Mouse (Mus musculus) embryonic facial prominence, embryonic 14.5 days (tissue): ENCODE measurements around the gene Fbln7. TPM values are rescaled to one million over a fixed set of nuclear protein-coding genes. Genes with fewer than 3 reads are reported as not detected.
A peak's percentile ranks its signal among the peaks of the same experiment; 100 is the strongest.

ENCODE experiments used
- ATAC-seq: fragments of 200-750 bp; cut with Nextera tagmentation; 2 replicates; pipeline ENCODE4 v1.8.0; 2017; ENCODE audit warnings: low read depth, moderate number of reproducible peaks, moderate TSS enrichment
- DNase-seq: peaks from one replicate; pipeline ENCODE4 v3.0.0-alpha.2; 2015; ENCODE audit warnings: low spot score
- H3K27ac ChIP-seq: fragments of 300-500 bp; sonication (generic); replicated peaks from 2 replicates; pipeline ENCODE4 v1.5.1; 2014; ENCODE audit warnings: low read depth, mild to moderate bottlenecking, low read length, moderate library complexity
- H3K27me3 ChIP-seq: fragments of 300-500 bp; sonication (generic); replicated peaks from 2 replicates; pipeline ENCODE4 v1.6.1; 2014; ENCODE audit warnings: low read length; ENCODE audit not compliant: control insufficient read depth, insufficient read depth
- H3K36me3 ChIP-seq: fragments of 300-500 bp; sonication (generic); 2 replicates; pipeline ENCODE4 v1.6.1; 2014; ENCODE audit warnings: low read length, mixed read lengths; ENCODE audit not compliant: control insufficient read depth, insufficient read depth
- H3K4me1 ChIP-seq: fragments of 300-500 bp; sonication (generic); 2 replicates; pipeline ENCODE4 v1.6.1; 2014; ENCODE audit warnings: antibody characterized with exemption, low read length; ENCODE audit not compliant: control insufficient read depth, insufficient read depth
- H3K4me2 ChIP-seq: fragments of 300-500 bp; sonication (generic); 2 replicates; pipeline ENCODE4 v1.6.1; 2014; ENCODE audit warnings: low read depth, mild to moderate bottlenecking, low read length, moderate library complexity, mixed read lengths
- H3K4me3 ChIP-seq: fragments of 300-500 bp; sonication (generic); 2 replicates; pipeline ENCODE4 v1.5.1; 2014; ENCODE audit warnings: low read depth, mild to moderate bottlenecking, low read length
- H3K9ac ChIP-seq: fragments of 300-500 bp; sonication (generic); 2 replicates; pipeline ENCODE4 v1.6.1; 2014; ENCODE audit warnings: low read depth, mild to moderate bottlenecking, low read length, moderate library complexity, mixed read lengths
- H3K9me3 ChIP-seq: fragments of 300-500 bp; sonication (generic); 2 replicates; pipeline ENCODE4 v1.6.1; 2016; ENCODE audit warnings: low read length; ENCODE audit not compliant: control insufficient read depth
- WGBS: fragments of 180-500 bp; shearing (Covaris S2); extraction: QIAGEN DNeasy Blood & Tissue Kit; methylation state at CpG from one replicate; pipeline ENCODE4 v1.1.7; 2014; 5-methylcytosine and 5-hydroxymethylcytosine counted together
- polyA plus RNA-seq: library from polyadenylated mRNA; unstranded; fragments of >200 nt; fragmentation: Nextera tagmentation; extraction: Ambion mirVana; gene quantifications from 2 replicates; pipeline ENCODE4 v1.2.1, GENCODE M21; 2014

Gene Fbln7
- polyA plus RNA-seq, 1 experiment from 2014 or later: 9.1 TPM

GRCm38 (mm10) chr2:128885225-128885811, 22.5 kb downstream of the Fbln7 start:
- DNase-seq (no peak), ATAC-seq (no peak)
- H3K4me2 ChIP-seq: no peak overlapping the region
- 78% methylated on average over 8 of the region's 8 CpGs for WGBS
- no peak overlapping the region for H3K9ac ChIP-seq
- H3K27ac ChIP-seq: no peak overlapping the region
- no peak overlapping the region for H3K4me3 ChIP-seq
- no peaks in the 10 kb centered on the region for H3K27me3 ChIP-seq
- H3K36me3 ChIP-seq: no peaks in the 10 kb centered on the region
- H3K9me3 ChIP-seq: no peaks in the 10 kb centered on the region
- H3K4me1 ChIP-seq: no peaks in the 10 kb centered on the region

- no peak for DNase-seq
- H3K27ac ChIP-seq: no peak overlapping the region
- H3K4me3 ChIP-seq: no peak overlapping the region
- peaks cover 4% of the 10 kb centered on the region; the same call in 1 of the 2 replicates for H3K4me1 ChIP-seq
- no peak overlapping the region for H3K9ac ChIP-seq
- H3K27me3 ChIP-seq: no peaks in the 10 kb centered on the region
- no peaks in the 10 kb centered on the region for H3K36me3 ChIP-seq
- H3K9me3 ChIP-seq: peaks cover 6% of the 10 kb centered on the region; the same call in 1 of the 2 replicates
- H3K4me2 ChIP-seq: no peak overlapping the region
- no peak for ATAC-seq
- 54% methylated on average over 6 of the region's 6 CpGs for WGBS
Observed at GRCm38 (mm10) chr2:128887866-128888550, 25.2 kb downstream of the Fbln7 start.

DNA sequence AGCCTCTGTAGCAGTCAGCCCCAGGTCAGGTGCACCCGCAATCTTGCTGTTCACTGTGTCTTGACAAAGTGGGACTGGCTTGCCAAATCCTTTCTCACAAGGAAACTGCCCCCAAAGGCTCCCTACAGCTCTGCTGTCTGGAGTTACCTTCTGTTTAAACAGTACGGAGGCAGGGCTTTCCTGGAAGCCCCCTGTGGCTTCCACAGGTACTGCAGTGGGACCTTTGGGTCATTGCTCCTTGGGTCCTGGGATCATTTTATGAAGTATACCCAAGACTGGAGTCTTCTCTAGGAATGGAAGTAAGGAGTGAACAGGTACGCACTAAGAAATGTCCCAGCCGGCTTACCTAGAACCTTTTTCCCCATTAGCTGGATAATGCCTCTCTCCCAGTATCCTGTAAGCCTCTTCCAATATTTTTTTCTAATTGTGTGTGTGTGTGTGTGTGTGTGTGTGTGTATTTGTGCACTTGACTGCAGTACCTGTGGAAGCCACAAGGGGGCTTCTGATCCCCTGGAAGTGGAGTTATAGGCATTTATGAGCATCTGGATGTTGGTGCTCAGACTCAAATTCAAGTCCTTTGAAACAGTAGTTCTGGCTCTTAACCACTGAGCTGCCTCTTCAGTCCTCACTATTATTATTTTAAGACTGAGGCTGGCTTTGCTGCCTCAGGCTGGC, 28.0 kb downstream of the Fbln7 start:
- H3K4me1 ChIP-seq: peaks cover 4% of the 10 kb centered on the region; the same call in 1 of the 2 replicates
- no peak overlapping the region for H3K4me3 ChIP-seq
- DNase-seq (no peak), ATAC-seq (no peak)
- no peaks in the 10 kb centered on the region for H3K36me3 ChIP-seq
- H3K27ac ChIP-seq: no peak overlapping the region
- H3K4me2 ChIP-seq: no peak overlapping the region
- H3K9ac ChIP-seq: no peak overlapping the region
- peaks cover 6% of the 10 kb centered on the region; the same call in 1 of the 2 replicates for H3K9me3 ChIP-seq
- WGBS: 89% methylated on average over 4 of the region's 4 CpGs
- H3K27me3 ChIP-seq: no peaks in the 10 kb centered on the region

DNA sequence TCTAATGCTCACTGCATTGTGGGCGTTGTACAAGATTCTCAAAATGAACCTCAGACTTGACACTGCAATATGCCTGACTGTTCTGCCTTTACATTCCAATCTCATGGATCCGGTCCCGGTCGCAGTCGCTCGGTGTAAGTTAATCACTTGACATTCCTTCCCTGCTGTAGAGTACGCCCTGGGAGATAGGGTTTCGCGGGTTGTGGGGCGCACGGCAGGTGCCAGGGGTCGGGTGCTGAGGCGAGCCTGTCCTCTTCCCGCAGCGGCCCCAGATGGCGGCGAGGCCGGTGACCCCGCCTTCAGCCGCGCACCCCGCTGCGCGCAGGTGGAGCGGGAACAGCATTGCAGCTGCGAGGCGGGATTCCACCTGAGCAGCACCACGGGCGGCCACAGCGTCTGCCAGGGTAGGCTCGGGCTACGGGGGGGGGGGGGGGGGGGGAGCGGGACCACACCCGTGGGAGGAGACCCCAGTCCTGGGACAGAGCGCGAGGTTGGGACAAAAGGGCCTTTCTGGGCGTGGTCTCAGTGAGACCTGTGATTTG, 29.5 kb downstream of the Fbln7 start:
- DNase-seq (peak; percentile 52), ATAC-seq (peak; percentile 82)
- Histone ChIP-seq H3K27me3 (no peaks in the 10 kb centered on the region), H3K9me3 (peaks cover 6% of the 10 kb centered on the region; the same call in 1 of the 2 replicates), H3K27ac (no peak overlapping the region), H3K4me2 (peak overlapping the region; percentile 69), H3K9ac (peak overlapping the region; percentile 42; the same call in 1 of the 2 replicates), H3K4me1 (peaks cover 4% of the 10 kb centered on the region; the same call in 1 of the 2 replicates), H3K4me3 (peak overlapping the region; percentile 34), H3K36me3 (no peaks in the 10 kb centered on the region)
- 7% methylated on average over 19 of the region's 37 CpGs for WGBS

- DNase-seq: no peak
- no peak overlapping the region for H3K9ac ChIP-seq
- 79% methylated on average over 6 of the region's 6 CpGs for WGBS
Observed at GRCm38 (mm10) chr2:128902843-128903242, 40.1 kb downstream of the Fbln7 start.

GRCm38 (mm10) chr2:128903661-128904060, 40.9 kb downstream of the Fbln7 start:
- Histone ChIP-seq H3K9me3 (peaks cover 11% of the 10 kb centered on the region; the same call in 1 of the 2 replicates), H3K27me3 (no peaks in the 10 kb centered on the region), H3K9ac (no peak overlapping the region), H3K4me1 (no peaks in the 10 kb centered on the region), H3K4me3 (no peak overlapping the region), H3K36me3 (no peaks in the 10 kb centered on the region), H3K4me2 (no peak overlapping the region), H3K27ac (no peak overlapping the region)
- ATAC-seq (no peak), DNase-seq (no peak)
- 68% methylated on average over 3 of the region's 3 CpGs for WGBS

More at GRCm38 (mm10) chr2:128902843-128903242, 40.1 kb downstream of the Fbln7 start:
- no peak overlapping the region for H3K4me3 ChIP-seq
- H3K27me3 ChIP-seq: no peaks in the 10 kb centered on the region
- H3K9me3 ChIP-seq: peaks cover 11% of the 10 kb centered on the region; the same call in 1 of the 2 replicates
- no peak overlapping the region for H3K27ac ChIP-seq
- H3K4me1 ChIP-seq: no peaks in the 10 kb centered on the region
- H3K4me2 ChIP-seq: no peak overlapping the region
- no peak for ATAC-seq
- no peaks in the 10 kb centered on the region for H3K36me3 ChIP-seq

DNA sequence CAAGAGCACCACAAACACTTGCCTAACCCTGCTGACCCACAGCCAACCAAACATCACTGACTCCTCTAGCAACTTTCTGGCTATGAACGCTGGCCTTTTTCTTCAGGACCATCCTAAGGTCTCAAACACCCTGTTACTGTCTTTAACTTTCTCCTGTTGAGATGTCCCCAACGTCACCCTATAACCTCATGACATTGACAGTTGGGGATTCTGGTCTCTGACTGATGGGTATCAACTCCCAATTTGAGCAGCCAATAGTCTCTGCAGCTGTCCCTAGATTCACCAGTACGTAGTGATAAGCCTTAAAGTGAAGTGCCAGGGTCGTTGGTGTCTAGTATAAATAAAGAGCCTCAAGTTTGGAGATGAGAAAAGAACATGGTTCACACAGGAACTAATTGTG, 52.2 kb downstream of the Fbln7 start:
- DNase-seq: no peak
- Histone ChIP-seq H3K4me1 (no peaks in the 10 kb centered on the region), H3K4me2 (no peak overlapping the region), H3K27me3 (no peaks in the 10 kb centered on the region), H3K9me3 (no peaks in the 10 kb centered on the region), H3K27ac (no peak overlapping the region), H3K9ac (no peak overlapping the region), H3K36me3 (no peaks in the 10 kb centered on the region), H3K4me3 (no peak overlapping the region)
- WGBS: 88% methylated on average over 4 of the region's 4 CpGs
- ATAC-seq: no peak

- H3K9me3 ChIP-seq: no peaks in the 10 kb centered on the region
- no peaks in the 10 kb centered on the region for H3K27me3 ChIP-seq
- 24% methylated on average over 3 of the region's 3 CpGs for WGBS
- DNase-seq (peak; percentile 51), ATAC-seq (no peak)
- H3K27ac ChIP-seq: no peak overlapping the region; the same call in 1 of the 2 replicates
- no peak overlapping the region for H3K4me2 ChIP-seq
- H3K4me3 ChIP-seq: no peak overlapping the region
- no peak overlapping the region for H3K9ac ChIP-seq
- no peaks in the 10 kb centered on the region for H3K36me3 ChIP-seq
- no peaks in the 10 kb centered on the region for H3K4me1 ChIP-seq
Observed at GRCm38 (mm10) chr2:128916528-128916927, 53.7 kb downstream of the Fbln7 start.
